Mouse (Mus musculus) C2C12 (cell line): ENCODE measurements around the gene Zfp975. TPM values are rescaled to one million over a fixed set of nuclear protein-coding genes. Genes with fewer than 3 reads are reported as not detected.
"Not testable (repeated sequence)": the region's sequence is repeated elsewhere in the genome, so short reads cannot be mapped to it uniquely, and the experiment has no call there.

ENCODE experiments used
- H3K27me3 ChIP-seq: one replicate; pipeline ENCODE4 v1.6.1; 2011; ENCODE audit not compliant: control insufficient read depth, insufficient read depth, insufficient read length
- H3K36me3 ChIP-seq: one replicate; pipeline ENCODE4 v1.6.1; 2011; ENCODE audit not compliant: control insufficient read depth, insufficient read depth
- H3K4me3 ChIP-seq: one replicate; pipeline ENCODE4 v1.5.1; 2011; ENCODE audit warnings: mild to moderate bottlenecking, control low read depth; ENCODE audit not compliant: poor library complexity, insufficient read depth, severe bottlenecking
- H3K79me2 ChIP-seq: one replicate; pipeline ENCODE4 v1.6.1; 2011; ENCODE audit not compliant: control insufficient read depth, insufficient read depth
- H3K79me3 ChIP-seq: one replicate; pipeline ENCODE4 v1.6.1; 2011; ENCODE audit warnings: low read depth, control low read depth
- H3ac ChIP-seq: one replicate; pipeline ENCODE3; 2011; ENCODE audit warnings: low read depth; ENCODE audit not compliant: control insufficient read depth, insufficient read length
- CEBPB ChIP-seq: IDR thresholded peaks from one replicate; pipeline ENCODE4 v1.6.1; 2011; ENCODE audit warnings: low read depth, mild to moderate bottlenecking, control low read depth, moderate library complexity
- CTCF ChIP-seq: IDR thresholded peaks from one replicate; pipeline ENCODE4 v1.5.1; 2011; ENCODE audit not compliant: control insufficient read depth, insufficient read depth, insufficient read length
- FOSL1 ChIP-seq: IDR thresholded peaks from one replicate; pipeline ENCODE4 v1.8.0; 2011; ENCODE audit warnings: mild to moderate bottlenecking, low read length; ENCODE audit not compliant: poor library complexity, insufficient read depth, severe bottlenecking
- MAX ChIP-seq: IDR thresholded peaks from one replicate; pipeline ENCODE4 v1.6.1; 2011; ENCODE audit warnings: mild to moderate bottlenecking, control low read depth
- MYOD1 ChIP-seq: IDR thresholded peaks from one replicate; pipeline ENCODE4 v1.6.1; 2011; ENCODE audit warnings: low read depth; ENCODE audit not compliant: control insufficient read depth, insufficient read length
- MYOG ChIP-seq: IDR thresholded peaks from one replicate; pipeline ENCODE4 v1.6.1; 2011; ENCODE audit not compliant: control insufficient read depth, insufficient read length; ENCODE audit errors: extremely low read depth
- USF1 ChIP-seq: IDR thresholded peaks from one replicate; pipeline ENCODE4 v1.6.1; 2011; ENCODE audit warnings: low read depth, mild to moderate bottlenecking, control low read depth, moderate library complexity
- long read RNA-seq, 2 experiments: library from polyadenylated mRNA; unstranded; transcript quantifications; one replicate each; pipeline ENCODE4 v2.0.0; 2019 to 2020
- polyA plus RNA-seq: library from polyadenylated mRNA; unstranded; fragments of >200 nt; fragmentation: generic; extraction: Trizol; gene quantifications from one replicate; pipeline ENCODE4 v1.2.1, GENCODE M21; 2012; ENCODE audit warnings: missing spikeins

The Zfp975 gene
- 0.40 TPM for polyA plus RNA-seq
- long read RNA-seq, experiment 1, partial matches to known transcripts: 0 of 2 reads
- long read RNA-seq, experiment 1, other reads (novel, unspliced or antisense): 1 of 2 reads
- long read RNA-seq, experiment 2, partial matches to known transcripts: 0 of 9 reads
- long read RNA-seq, experiment 2, other reads (novel, unspliced or antisense): 6 of 9 reads

DNA sequence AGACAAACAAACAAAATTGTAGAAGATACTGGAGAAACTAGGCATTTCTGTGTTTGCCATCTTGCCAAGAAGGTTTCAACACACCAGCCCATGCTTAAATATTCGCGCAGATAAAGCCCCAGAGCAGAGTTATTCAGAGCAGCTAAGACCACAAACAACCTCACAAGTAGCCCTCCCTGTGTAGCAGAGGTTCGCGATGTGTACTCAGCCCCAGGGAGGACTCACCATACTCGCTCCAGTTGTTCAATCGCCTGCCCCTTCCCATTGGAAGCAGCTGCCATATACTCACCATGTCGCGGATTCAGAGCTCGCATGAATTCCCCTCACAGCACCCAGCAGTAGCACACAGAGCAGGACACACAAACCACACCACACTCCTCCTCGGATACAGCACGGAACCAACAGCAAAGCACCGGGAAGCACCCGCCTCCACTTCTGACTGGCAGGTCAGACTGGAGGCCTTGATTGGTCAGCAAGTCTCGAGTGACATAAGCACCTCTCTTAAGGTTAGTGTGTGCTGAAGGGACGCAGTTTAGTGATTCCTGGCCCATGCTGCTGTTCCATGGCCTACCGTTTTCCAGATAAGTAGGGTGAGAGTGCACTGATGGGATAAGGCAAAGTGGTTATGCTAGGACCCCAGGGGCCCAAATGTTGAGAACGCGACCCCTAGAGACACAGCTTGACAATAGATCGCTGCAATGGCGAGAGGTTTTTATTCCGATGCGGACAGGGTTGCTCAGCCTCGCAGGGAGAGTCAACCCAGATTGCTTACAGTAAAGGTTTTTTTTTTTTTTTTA, at the start of gene Zfp975:
Gene Zfp975 (minus strand): TSS at position 381 of the 797 bp plus-strand sequence.
- not testable (repeated sequence) for H3K79me2 ChIP-seq, H3K79me3 ChIP-seq, H3K27me3 ChIP-seq, H3K36me3 ChIP-seq
- peak within 1 kb of the TSS; percentile 34 for H3K4me3 ChIP-seq
- peak within 1 kb of the TSS; percentile 67 for H3ac ChIP-seq

DNA sequence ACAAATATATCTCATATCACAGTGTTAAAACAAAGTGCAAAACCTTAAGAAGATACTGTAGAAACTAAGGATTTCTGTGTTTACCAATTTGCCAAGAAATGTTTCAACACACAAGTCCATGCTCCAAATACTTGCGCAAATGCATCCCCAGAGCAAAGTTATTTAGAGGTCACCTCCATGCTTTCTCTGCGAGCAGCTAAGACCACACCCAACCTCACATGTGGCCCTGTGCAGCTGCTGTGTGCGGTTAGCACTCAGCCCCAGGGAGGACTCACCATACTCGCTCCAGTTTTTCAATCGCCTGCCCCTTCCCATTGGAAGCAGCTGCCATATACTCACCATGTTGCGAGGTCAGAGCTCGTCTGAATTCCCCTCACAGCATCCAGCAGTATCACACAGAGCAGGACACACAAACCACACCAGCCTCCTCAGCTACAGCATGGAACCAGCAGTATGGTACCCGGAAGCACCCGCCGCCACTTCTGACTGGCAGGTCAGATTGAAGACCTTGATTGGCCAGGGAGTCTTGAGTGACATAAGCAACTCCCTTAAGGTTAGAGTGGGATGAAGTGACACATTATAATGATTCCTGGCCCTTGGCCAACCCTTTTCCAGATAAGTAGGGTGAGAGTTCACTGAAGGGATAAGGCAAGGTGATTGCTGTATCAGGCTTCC, 46.1 kb upstream of the Zfp975 start:
- Histone ChIP-seq H3K79me3 (no peaks in the 10 kb centered on the region), H3K79me2 (no peaks in the 10 kb centered on the region), H3K36me3 (no peaks in the 10 kb centered on the region), H3ac (no peak overlapping the region), H3K4me3 (no peak overlapping the region), H3K27me3 (no peaks in the 10 kb centered on the region)
- TF ChIP-seq FOSL1 (no peak), MYOG (no peak), MAX (no peak), USF1 (no peak), CTCF (no peak), MYOD1 (no peak), CEBPB (no peak)

DNA sequence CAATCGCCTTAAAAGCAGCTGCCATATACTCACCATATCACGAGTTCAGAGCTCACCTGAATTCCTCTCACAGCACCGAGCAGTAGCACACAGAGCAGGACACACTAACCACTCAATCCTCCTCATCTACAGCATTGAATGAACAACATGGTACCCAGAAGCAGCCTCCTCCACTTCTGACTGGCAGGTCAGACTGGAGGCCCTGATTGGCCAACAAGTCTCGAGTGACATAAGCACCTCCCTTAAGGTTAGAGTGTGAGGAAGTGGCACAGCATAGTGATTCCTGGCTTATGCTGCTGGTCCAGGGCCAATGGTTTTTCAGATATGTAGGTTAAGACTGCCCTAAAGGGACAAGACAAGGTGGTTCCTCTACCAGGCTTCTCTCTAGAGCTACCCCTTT, 34.4 kb upstream of the Zfp975 start, which contains the start of gene Gm17067:
Gene Gm17067 (minus strand): TSS at position 101 of the 400 bp plus-strand sequence.
- not testable (repeated sequence) for H3ac ChIP-seq, H3K27me3 ChIP-seq, H3K36me3 ChIP-seq, H3K79me3 ChIP-seq, H3K79me2 ChIP-seq, H3K4me3 ChIP-seq

DNA sequence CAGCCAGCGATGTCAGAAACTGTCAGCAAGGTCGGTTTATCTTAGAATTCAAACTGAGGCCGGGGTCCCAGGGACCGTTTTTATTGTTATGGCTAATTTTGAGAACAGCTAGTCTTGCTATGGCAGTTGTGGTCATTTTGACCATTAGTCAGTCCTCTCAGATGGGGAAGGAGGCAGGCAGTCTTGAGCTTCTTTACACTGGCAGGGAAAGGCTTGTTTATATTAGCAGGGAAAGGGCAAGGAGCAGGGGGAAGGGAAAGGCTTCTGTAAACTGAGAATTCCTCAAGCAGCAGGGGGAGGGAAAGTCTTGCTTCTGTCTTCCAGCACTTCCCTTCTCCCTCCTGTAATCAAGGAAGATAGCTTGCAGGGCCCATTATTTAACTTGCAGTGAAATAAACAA, 709 bp upstream of the Zfp975 start:
- not testable (repeated sequence) for H3K36me3 ChIP-seq, H3K79me2 ChIP-seq, H3ac ChIP-seq, H3K79me3 ChIP-seq, H3K27me3 ChIP-seq
- H3K4me3 ChIP-seq: peak overlapping the region; percentile 34

DNA sequence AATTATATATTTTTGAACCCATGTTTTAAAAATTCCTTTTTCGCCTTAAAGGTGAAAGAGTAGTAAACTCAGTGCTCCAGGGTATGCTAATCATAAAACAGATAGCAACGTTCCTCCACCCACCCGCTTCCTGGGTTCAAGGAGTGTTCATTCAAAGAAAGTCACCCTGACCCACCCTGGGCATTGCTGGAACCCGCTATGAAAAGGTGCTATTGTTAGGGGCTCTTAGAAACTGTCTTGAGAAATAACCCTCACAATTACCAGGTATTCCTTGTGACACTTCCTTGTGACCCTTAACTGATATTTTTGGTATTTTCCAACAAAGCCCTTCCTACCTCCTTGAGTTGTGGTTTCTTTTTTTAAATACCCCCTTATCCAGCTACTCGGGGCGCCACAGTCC, 12.5 kb downstream of the Zfp975 start:
- H3K27me3 ChIP-seq, H3K79me3 ChIP-seq, H3K4me3 ChIP-seq, H3K36me3 ChIP-seq, H3ac ChIP-seq, H3K79me2 ChIP-seq: not testable (repeated sequence)

DNA sequence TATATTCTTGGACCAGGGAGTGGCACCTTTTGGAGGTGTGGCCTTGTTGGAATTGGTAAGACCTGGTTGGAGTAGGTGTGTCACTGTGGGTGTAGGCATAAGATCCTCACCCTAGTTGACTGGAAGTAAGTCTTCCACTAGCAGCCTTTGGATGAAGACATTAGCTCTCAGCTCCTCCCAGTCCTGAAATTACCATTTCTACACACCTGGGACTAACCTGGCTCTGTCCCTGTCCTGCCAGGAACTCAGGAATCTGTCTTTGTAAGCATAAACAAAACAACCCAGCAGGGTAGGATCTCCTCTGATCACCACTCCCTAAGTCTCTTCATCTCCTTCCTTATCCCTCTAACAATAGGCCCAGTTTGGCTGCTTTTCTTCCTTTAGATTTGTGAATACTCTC, 12.9 kb downstream of the Zfp975 start:
- H3ac ChIP-seq, H3K27me3 ChIP-seq, H3K79me2 ChIP-seq, H3K36me3 ChIP-seq, H3K79me3 ChIP-seq, H3K4me3 ChIP-seq: not testable (repeated sequence)

DNA sequence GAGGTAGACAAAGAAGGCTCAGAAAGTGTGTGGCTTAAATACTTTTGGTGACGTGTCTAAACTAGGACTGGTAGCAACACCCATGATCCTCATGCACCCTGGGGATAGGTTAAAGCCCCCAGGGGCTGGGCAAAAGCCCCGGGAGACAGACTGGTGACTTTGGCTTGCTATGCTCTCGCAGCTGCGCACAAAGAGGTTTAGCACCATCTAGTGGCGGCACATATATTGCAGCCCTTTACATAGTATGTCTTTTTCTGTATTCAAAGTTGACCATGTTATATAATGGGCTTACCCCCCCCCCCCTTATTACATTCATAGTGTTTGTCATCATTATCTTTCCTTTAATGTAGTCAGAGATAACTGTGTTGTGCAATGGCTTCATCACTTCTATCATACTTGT, 32.4 kb downstream of the Zfp975 start:
- H3K79me2 ChIP-seq, H3K4me3 ChIP-seq, H3K36me3 ChIP-seq, H3K27me3 ChIP-seq, H3ac ChIP-seq, H3K79me3 ChIP-seq: not testable (repeated sequence)

DNA sequence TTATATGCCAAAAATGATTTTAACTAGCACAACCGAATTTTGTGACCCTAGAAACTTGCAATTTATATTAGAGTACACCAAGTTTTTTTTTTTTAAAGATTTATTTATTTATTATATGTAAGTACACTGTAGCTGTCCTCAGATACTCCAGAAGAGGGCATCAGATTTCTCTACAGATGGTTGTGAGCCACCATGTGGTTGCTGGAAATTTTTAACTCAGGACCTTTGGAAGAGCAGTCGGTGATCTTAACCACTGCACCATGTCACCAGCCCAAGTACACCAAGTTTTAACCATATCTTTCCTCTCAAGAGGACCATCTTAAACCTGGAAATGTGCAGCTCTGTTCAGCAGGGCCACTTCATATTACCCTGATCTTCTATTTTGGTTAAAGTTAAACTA, 37.3 kb downstream of the Zfp975 start:
- H3ac ChIP-seq, H3K27me3 ChIP-seq, H3K79me2 ChIP-seq, H3K4me3 ChIP-seq, H3K36me3 ChIP-seq, H3K79me3 ChIP-seq: not testable (repeated sequence)

DNA sequence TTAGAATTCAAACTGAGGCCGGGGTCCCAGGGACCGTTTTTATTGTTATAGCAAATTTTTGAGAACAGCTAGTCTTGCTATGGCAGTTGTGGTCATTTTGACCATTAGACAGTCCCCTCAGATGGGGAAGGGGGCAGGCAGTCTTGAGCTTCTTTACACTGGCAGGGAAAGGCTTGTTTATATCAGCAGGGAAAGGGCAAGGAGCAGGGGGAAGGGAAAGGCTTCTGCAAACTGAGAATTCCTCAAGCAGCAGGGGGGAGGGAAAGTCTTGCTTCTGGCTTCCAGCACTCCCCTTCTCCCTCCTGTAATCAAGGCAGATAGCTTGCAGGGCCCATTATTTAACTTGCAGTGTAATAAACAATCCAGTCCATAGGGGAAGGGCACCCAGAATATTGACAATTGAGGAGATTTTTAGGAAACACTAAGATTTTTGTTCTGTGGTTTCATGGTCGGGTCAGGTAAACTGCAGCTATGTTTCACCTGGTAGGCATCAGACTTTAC, 49.4 kb downstream of the Zfp975 start:
- H3K27me3 ChIP-seq, H3K79me3 ChIP-seq, H3K36me3 ChIP-seq, H3K4me3 ChIP-seq, H3ac ChIP-seq, H3K79me2 ChIP-seq: not testable (repeated sequence)
